Mouse (Mus musculus) gastrocnemius, postnatal 25 days (tissue): ENCODE data around the gene 5730522E02Rik. TPM values are rescaled to one million over a fixed set of nuclear protein-coding genes. Genes with fewer than 3 reads are reported as not detected.

Experiments used
- DNase-seq: peaks from one replicate; pipeline ENCODE4 v3.0.0; 2022
- total RNA-seq, 2 experiments: library from RNA; stranded (reverse); gene quantifications; 1 replicate in 1 of 2; 2 replicates in 1 of 2; pipeline ENCODE4 v1.2.3; 2021

Gene 5730522E02Rik
- total RNA-seq, 2 experiments from 2014 or later = not detected

GRCm38 (mm10) chr11:26128385-26128784, 82.2 kb downstream of the 5730522E02Rik start:
- DNase-seq = no peak

- no peak for DNase-seq
These were observed 84.6 kb downstream of the 5730522E02Rik start for GRCm38 (mm10) chr11:26125923-26126322.

DNA sequence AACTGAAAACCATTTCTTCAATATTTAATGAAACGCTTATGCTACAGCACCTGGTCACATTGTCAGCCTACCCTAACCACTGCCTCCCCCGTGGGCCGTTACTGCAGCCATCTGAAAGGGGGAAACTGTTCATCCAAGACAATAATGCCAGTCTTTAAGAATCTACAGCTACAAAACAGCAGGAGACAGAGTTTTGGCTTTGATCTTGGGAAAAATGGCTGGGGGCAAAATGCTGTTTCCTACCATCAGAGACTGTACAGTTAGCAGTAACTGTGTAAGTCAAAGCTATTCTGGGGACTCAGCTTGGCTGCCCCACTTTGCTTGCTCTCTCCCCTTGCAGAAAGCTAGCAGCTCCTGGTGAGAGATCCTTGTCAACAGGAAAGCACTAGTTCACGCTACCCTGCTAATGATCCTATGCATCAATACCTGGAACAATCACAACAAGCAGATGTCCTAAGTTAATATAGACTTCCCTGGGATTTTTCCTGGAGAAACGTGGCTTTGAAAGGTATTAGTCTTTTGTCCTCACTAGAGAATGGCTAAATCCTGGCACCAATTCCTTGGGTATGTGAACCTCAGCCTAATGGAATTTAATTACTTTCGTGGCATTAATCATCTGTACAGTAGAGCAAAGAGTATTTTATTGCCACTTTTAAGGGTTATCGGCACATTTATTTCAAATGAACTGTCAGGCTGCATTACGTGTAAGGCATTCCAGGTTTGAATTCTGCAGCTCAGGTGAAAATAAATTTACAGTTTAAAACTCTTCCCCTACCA, 89.6 kb downstream of the 5730522E02Rik start:
- DNase-seq = no peak

DNA sequence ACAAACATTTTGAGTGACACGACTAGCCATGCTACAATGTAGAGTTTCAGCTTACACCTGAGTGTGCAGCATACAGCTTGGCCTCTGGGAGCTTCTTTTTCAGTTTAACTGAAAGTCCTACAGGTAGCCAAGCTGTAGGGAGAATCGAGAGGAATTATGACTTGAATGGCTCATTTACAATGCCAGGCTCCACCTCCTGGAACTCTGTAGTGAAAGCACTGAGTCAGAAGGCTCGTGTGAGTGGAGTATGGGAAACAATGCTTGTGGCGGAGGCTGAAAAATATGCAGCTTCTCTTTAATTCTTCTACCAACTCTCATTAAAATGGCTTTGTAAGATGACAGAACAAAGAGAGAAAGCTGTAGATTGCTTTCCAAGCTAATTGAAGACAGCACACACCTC, 92.9 kb downstream of the 5730522E02Rik start:
- no peak for DNase-seq

DNA sequence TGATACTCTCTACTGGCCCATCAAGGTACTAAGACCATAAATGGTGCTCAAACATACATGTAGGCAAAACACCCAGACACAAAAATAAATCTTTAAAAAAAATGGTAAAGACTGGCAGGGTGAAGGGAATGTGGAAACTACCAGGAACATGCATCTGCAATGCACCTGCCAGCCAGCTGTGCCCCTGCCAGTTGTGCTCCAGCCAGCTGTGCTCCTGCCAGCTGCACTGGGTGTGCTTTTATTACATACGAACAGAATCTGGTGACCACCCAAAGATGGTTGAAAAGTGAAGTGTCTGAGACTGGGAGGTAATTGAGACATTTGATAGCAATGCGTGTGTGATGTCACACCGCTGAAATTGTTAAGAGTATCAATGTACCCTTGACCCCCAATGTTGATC, 98.4 kb downstream of the 5730522E02Rik start:
- no peak for DNase-seq

- no peak for DNase-seq
These were observed 101.9 kb downstream of the 5730522E02Rik start for GRCm38 (mm10) chr11:26108647-26109046.

DNA sequence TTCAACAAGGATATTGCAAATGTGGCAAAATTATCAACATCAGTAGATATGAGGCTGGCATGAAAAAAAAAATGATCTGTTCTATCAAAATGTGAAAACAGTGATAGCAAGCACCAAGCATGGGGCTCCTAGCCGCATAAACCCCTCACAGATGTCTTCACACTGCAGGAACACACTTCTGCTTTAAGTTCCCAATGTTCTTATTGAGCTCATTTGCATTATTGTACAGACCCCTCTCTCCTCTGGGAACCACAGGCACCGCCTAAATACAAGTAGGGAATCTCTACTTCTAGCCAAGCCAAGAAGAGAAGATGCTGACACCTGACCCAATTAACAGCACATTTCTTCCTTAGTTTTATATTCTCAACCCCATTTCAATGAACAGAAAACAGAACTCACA, 105.9 kb downstream of the 5730522E02Rik start:
- no peak for DNase-seq

GRCm38 (mm10) chr11:26103698-26104097, 106.9 kb downstream of the 5730522E02Rik start:
- no peak for DNase-seq

DNA sequence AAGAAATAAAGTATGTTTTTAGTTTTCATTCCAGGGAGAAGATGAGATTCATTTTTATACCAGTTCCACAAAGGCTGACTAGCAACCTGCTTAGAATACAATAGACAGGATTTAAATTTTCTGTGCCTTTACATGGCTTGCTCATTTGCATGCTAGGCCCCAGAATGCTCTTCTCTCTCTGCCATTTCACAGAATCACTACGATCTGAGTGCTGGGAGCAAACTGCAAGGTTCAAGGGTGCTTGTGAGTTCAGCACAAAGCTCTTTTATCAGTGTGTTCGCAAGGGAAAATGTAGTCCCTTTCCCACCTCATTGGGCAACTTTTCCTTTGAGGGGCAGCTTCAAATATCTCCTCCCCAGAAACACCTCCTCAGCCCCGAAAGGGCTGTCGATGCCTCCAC, 107.7 kb downstream of the 5730522E02Rik start:
- DNase-seq = no peak

- no peak for DNase-seq
These were observed 110.5 kb downstream of the 5730522E02Rik start for GRCm38 (mm10) chr11:26100077-26100476.

GRCm38 (mm10) chr11:26098933-26099332, 111.6 kb downstream of the 5730522E02Rik start:
- no peak for DNase-seq

DNA sequence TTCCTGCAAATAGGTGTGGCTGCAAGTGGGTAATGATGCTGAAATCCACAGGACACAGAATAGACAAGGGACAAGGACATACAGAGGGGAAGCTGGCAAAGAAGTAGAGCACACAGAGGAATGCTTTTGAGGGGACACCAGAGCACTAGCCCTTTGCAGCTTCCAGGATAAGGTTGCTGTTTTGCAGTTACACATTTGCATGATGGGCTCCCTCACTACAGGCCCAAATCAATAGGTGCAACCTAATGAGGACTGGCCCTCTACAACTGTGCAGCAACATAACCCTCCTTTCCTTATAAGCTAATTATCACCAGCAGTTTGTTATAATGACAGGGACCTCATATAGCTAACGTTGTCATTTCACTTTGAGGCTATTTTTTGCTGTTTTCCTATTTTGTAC, 114.5 kb downstream of the 5730522E02Rik start:
- DNase-seq = no peak

DNA sequence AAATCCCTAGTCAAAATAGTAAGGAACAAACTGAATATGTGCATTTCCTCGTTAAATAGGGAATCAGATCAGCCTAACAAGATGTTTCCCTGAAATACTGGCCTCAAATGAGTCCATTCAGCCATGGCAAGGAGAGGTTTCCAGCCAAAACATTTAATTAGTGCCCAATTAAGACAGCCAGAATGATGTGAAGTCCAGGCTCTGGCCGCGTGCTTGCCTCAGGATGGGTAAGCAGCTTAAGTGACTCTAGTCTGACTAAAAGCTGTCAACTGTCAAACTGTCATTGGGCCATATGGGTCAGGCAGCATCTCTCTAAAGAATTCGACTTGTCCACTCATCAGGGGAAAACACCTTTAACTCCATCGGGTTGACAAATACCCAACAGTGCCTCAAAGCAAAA, 121.6 kb downstream of the 5730522E02Rik start:
- DNase-seq = no peak

- no peak for DNase-seq
These were observed 123.9 kb downstream of the 5730522E02Rik start for GRCm38 (mm10) chr11:26086679-26087078.

GRCm38 (mm10) chr11:26085380-26086035, 125.1 kb downstream of the 5730522E02Rik start:
- DNase-seq = no peak

DNA sequence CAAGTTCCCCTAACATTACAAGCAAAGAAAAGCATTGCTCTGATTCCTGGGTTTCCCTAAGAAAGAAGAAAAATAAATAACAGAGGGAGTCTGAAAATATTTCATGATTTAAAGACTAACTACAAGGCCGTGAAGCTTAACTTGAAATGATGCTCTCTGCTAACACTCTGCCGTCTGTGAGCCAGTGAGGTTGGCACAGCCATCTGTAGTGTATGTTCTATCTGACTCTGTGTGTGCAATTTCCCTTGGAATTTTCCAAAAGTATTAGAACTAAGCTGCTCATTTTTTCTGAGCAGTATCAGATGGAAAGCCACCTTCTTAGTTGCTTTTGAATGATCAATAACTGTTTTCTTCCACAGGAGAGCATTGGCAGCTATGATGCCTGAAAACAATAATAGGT, 134.2 kb downstream of the 5730522E02Rik start:
- DNase-seq = no peak

GRCm38 (mm10) chr11:26075536-26075935, 135.0 kb downstream of the 5730522E02Rik start:
- no peak for DNase-seq

GRCm38 (mm10) chr11:26073638-26074294, 136.8 kb downstream of the 5730522E02Rik start:
- no peak for DNase-seq

- no peak for DNase-seq
These were observed 138.5 kb downstream of the 5730522E02Rik start for GRCm38 (mm10) chr11:26072101-26072500.

DNA sequence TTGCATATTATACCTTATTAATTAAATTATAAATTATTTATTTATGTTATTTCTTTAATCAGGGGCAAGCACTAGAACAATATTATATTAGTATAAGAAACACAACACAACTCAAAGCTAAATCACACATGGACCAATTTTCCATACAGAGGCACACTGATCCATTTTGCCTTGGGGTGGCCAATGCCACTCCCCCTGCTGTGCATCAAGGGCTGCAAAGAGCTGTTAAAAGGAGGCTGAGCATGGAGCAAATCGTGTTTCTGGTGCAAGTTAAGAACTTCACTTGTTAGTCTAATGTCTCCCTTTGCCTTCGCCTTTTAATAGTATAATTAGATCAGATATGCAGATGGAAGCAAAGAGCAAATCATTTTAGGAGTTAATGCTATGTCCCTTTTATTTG, 147.3 kb downstream of the 5730522E02Rik start:
- DNase-seq = no peak

DNA sequence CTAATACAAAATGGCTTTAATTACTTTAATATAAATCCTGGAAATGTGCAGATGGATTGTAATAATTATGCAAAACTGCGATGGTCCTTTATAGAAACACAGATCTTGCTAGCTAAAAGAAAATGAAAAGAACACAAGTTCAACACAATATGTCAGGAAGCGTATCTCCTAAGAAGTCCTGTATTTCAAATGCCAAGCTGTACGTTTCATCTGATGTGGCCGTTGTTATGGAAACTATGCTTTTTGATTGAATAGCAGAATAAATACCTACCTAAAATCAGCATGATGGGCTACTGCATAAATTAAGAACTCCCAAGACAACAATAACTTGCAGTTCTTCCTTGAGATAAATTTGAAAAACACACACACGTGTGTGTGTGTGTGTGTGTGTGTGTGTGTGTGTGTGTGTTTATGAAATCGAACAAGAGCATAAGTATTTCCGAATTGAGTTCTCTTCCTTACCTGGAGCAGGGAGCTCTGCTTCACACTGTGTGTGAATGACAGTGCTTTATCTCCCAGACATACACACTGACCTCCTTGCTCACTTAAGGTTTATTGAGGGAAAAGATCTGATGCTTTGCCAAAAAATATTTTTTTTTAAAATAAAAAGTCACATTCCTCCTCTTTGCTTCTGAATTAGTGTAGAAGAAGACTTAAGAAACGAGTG, 149.0 kb downstream of the 5730522E02Rik start:
- no peak for DNase-seq

GRCm38 (mm10) chr11:26013527-26013926, 197.0 kb downstream of the 5730522E02Rik start:
- DNase-seq = no peak

DNA sequence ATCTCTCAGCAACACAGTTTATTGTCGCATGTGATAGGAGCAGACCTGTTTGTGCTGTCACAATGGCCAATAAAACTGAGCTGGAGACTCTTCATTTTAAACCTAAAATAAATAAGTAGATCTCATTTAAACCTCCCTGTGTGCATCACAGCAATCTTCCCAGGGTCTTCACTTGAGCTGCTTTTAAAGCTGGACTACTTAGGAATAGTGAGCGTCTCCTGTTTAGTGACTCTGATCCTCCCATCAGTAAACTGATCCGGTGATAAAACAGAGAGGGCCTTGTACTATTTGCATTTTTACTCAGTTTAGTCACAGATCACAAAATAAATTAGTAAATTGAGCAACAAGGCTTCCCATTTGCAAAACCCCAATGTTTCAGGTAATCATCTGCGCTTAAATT, 206.5 kb downstream of the 5730522E02Rik start:
- no peak for DNase-seq
